Mouse (Mus musculus) bone marrow macrophage, adult 2 months (primary cell): ENCODE measurements around the gene Hist1h3a.

Experiments used
- CTCF ChIP-seq: IDR thresholded peaks from 2 replicates; pipeline ENCODE4 v1.5.1; 2012; ENCODE audit warnings: low read depth, mild to moderate bottlenecking, low read length, moderate library complexity
- POLR2A ChIP-seq: IDR thresholded peaks from 2 replicates; pipeline ENCODE4 v1.6.1; 2012; ENCODE audit warnings: mild to moderate bottlenecking, low read depth, low read length, borderline replicate concordance

DNA sequence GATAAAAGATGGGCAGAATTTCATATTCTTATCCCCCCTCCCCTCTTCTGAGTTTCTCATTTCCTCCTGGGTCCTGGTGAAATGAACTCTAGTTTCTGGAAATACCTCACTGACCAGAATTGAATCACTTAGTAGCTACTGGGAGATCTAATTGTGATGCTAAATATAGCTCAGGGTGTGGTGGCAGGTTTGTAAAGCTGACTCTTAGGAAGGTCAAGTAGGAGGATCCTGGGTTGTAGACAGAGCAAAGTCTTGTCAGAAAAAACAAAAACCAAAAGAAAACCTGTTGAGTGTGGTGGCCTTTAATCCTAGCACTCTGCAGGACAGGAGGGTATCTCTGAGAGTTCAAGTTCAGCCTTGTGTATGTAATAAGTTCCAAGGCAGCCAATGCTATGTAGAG is 20.2 kb downstream of the Hist1h3a start:
- TF ChIP-seq CTCF: no peak
- no peak for TF ChIP-seq POLR2A
